In the genomic region with DNA sequence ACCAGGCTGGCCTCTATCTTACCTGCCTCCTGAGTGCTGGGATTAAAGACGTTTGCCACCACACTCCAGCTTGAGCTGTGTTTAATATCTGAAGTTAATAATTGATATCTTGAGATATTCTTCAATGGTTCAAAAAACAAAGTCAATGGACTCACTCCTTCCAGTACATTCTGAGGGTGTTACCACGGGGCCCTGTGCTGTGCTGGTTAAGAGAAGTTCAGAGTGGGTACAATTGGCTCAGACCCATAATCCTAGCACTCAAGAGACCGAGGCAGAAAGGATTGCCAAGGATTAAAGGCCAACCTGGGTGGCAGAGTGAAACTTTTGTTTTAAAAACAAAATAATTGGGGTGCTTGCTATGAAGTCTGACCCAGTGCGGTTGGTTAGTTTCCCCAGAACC, we compare ENCODE assay signal across 10 mouse cellular contexts.
"Had no signal": no experiment of that assay in that cellular context is flagged by ENCODE, and none has a peak within 500 bp of the region (broad histone marks: within the 10 kb centered on the region; RNA-seq: fewer than 3 reads in every experiment).

No protein-coding gene starts in this region.

- H3K9ac ChIP-seq: limb, embryonic 12.5 days; limb, embryonic 15.5 days; liver, embryonic 14.5 days; lung, embryonic 14.5 days; midbrain, embryonic 13.5 days had no signal

- H3K36me3 ChIP-seq: limb, embryonic 12.5 days; limb, embryonic 15.5 days; midbrain, embryonic 10.5 days; midbrain, embryonic 13.5 days had no signal

- H3K4me3 ChIP-seq: megakaryocyte, embryonic 14.5 days; myocyte had no signal

- H3K27me3 ChIP-seq: limb, embryonic 12.5 days; limb, embryonic 15.5 days; megakaryocyte, embryonic 14.5 days; midbrain, embryonic 13.5 days had no signal

- DNase-seq: left cerebral cortex, postnatal 4 days; lung, embryonic 14.5 days had no signal

- H3K27ac ChIP-seq: limb, embryonic 12.5 days; limb, embryonic 15.5 days; liver, embryonic 14.5 days; midbrain, embryonic 10.5 days; midbrain, embryonic 13.5 days; stomach, postnatal 0 days had no signal

- H3K4me1 ChIP-seq: limb, embryonic 12.5 days had no signal

- H3K9me3 ChIP-seq: limb, embryonic 12.5 days; limb, embryonic 15.5 days; megakaryocyte, embryonic 14.5 days; midbrain, embryonic 10.5 days; midbrain, embryonic 13.5 days had no signal
